Mouse (Mus musculus) kidney, embryonic 16.5 days (tissue): Measurements from ENCODE around the gene Hcrt. TPM values are rescaled to one million over a fixed set of nuclear protein-coding genes. Genes with fewer than 3 reads are reported as not detected.

Experiments used
- ATAC-seq: fragments of 200-750 bp; cut with Nextera tagmentation; 2 replicates; pipeline ENCODE4 v1.8.0; 2017; ENCODE audit warnings: moderate TSS enrichment; ENCODE audit not compliant: low FRiP score, low TSS enrichment
- H3K27ac ChIP-seq: fragments of 300-500 bp; sonication (generic); 2 replicates; pipeline ENCODE4 v1.5.1; 2014; ENCODE audit warnings: low read length
- H3K27me3 ChIP-seq: fragments of 300-500 bp; sonication (generic); 2 replicates; pipeline ENCODE4 v1.6.1; 2014; ENCODE audit warnings: low read length, control low read depth, mixed read lengths; ENCODE audit not compliant: insufficient read depth
- H3K36me3 ChIP-seq: fragments of 300-500 bp; sonication (generic); 2 replicates; pipeline ENCODE4 v1.6.1; 2014; ENCODE audit warnings: low read length, control low read depth, mixed read lengths; ENCODE audit not compliant: insufficient read depth
- H3K4me1 ChIP-seq: fragments of 300-500 bp; sonication (generic); 2 replicates; pipeline ENCODE4 v1.6.1; 2014; ENCODE audit warnings: low read length, control low read depth, mixed read lengths; ENCODE audit not compliant: insufficient read depth
- H3K4me2 ChIP-seq: fragments of 300-500 bp; sonication (generic); replicated peaks from 2 replicates; pipeline ENCODE4 v1.6.1; 2014; ENCODE audit warnings: low read depth, low read length
- H3K4me3 ChIP-seq: fragments of 300-500 bp; sonication (generic); 2 replicates; pipeline ENCODE4 v1.5.1; 2014; ENCODE audit warnings: mild to moderate bottlenecking, low read length
- H3K9ac ChIP-seq: fragments of 300-500 bp; sonication (generic); replicated peaks from 2 replicates; pipeline ENCODE4 v1.6.1; 2014; ENCODE audit warnings: low read length
- H3K9me3 ChIP-seq: fragments of 300-500 bp; sonication (generic); 2 replicates; pipeline ENCODE4 v1.6.1; 2016; ENCODE audit warnings: low read length, control low read depth
- WGBS: fragments of 180-500 bp; shearing (Covaris S2); extraction: QIAGEN DNeasy Blood & Tissue Kit; methylation state at CpG from one replicate; pipeline ENCODE4 v1.1.7; 2014; 5-methylcytosine and 5-hydroxymethylcytosine counted together
- polyA plus RNA-seq: library from polyadenylated mRNA; unstranded; fragments of >200 nt; fragmentation: Nextera tagmentation; extraction: Ambion mirVana; gene quantifications from 2 replicates; pipeline ENCODE4 v1.2.1, GENCODE M21; 2015

Gene Hcrt
- polyA plus RNA-seq, 1 experiment from 2014 or later, result not detected

GRCm38 (mm10) chr11:100774261-100774660, 11.5 kb upstream of the Hcrt start:
- Histone ChIP-seq H3K4me2 (no peak overlapping the region), H3K9me3 (no peaks in the 10 kb centered on the region), H3K36me3 (no peaks in the 10 kb centered on the region), H3K9ac (no peak overlapping the region), H3K4me1 (peaks cover 5% of the 10 kb centered on the region), H3K4me3 (no peak overlapping the region), H3K27ac (no peak overlapping the region), H3K27me3 (no peaks in the 10 kb centered on the region)
- 87% methylated on average over 4 of the region's 4 CpGs for WGBS
- no peak for ATAC-seq

- Histone ChIP-seq H3K4me1 (peaks cover 5% of the 10 kb centered on the region), H3K27me3 (no peaks in the 10 kb centered on the region), H3K4me2 (peak within 1 kb of the TSS; percentile 57), H3K4me3 (peak within 1 kb of the TSS; percentile 64), H3K36me3 (no peaks in the 10 kb centered on the region), H3K9me3 (no peaks in the 10 kb centered on the region), H3K9ac (peak within 1 kb of the TSS; percentile 74), H3K27ac (no peak within 1 kb of the TSS)
- WGBS, result 18% methylated on average over 17 of the region's 17 CpGs
- peak; percentile 60; the same call in 1 of the 2 replicates for ATAC-seq
Measured at GRCm38 (mm10) chr11:100770646-100771408, 8.1 kb upstream of the Hcrt start, which contains the start of gene Ghdc. Gene Ghdc (minus strand): TSS chr11:100770957.

GRCm38 (mm10) chr11:100769980-100770379, 7.2 kb upstream of the Hcrt start:
- Histone ChIP-seq H3K9me3 (no peaks in the 10 kb centered on the region), H3K9ac (peak overlapping the region; percentile 74), H3K27me3 (no peaks in the 10 kb centered on the region), H3K4me2 (peak overlapping the region; percentile 57), H3K27ac (no peak overlapping the region), H3K36me3 (no peaks in the 10 kb centered on the region), H3K4me3 (peak overlapping the region; percentile 64), H3K4me1 (peaks cover 5% of the 10 kb centered on the region)
- 67% methylated on average over 6 of the region's 6 CpGs for WGBS
- no peak for ATAC-seq

- no peak overlapping the region for H3K27ac ChIP-seq
- H3K4me3 ChIP-seq, result no peak overlapping the region
- no peaks in the 10 kb centered on the region for H3K9me3 ChIP-seq
- no peaks in the 10 kb centered on the region for H3K36me3 ChIP-seq
- H3K4me2 ChIP-seq, result no peak overlapping the region
- H3K9ac ChIP-seq, result no peak overlapping the region
- no peak for ATAC-seq
- 0 out of 2 replicates have a peak, but pooled peaks cover under 1% of the 10 kb centered on the region for H3K27me3 ChIP-seq
- peaks cover 5% of the 10 kb centered on the region for H3K4me1 ChIP-seq
- WGBS, result 82% methylated on average over 5 of the region's 5 CpGs
Measured at GRCm38 (mm10) chr11:100767871-100768270, 5.1 kb upstream of the Hcrt start.

GRCm38 (mm10) chr11:100766726-100767125, 4.0 kb upstream of the Hcrt start:
- Histone ChIP-seq H3K27me3 (peaks cover 8% of the 10 kb centered on the region), H3K4me1 (peaks cover 7% of the 10 kb centered on the region), H3K27ac (no peak overlapping the region), H3K4me3 (no peak overlapping the region), H3K9me3 (no peaks in the 10 kb centered on the region), H3K36me3 (no peaks in the 10 kb centered on the region), H3K4me2 (no peak overlapping the region), H3K9ac (no peak overlapping the region)
- ATAC-seq, result no peak
- WGBS, result 78% methylated on average over 9 of the region's 9 CpGs

- under 1% methylated on average over 27 of the region's 27 CpGs for WGBS
- Histone ChIP-seq H3K4me2 (peak overlapping the region; percentile 83), H3K36me3 (no peaks in the 10 kb centered on the region), H3K4me3 (peak overlapping the region; percentile 53), H3K9ac (peak overlapping the region; percentile 59), H3K27me3 (peaks cover 30% of the 10 kb centered on the region), H3K9me3 (no peaks in the 10 kb centered on the region), H3K27ac (no peak overlapping the region), H3K4me1 (peaks cover 12% of the 10 kb centered on the region)
- peak; percentile 66 for ATAC-seq
Measured at GRCm38 (mm10) chr11:100761547-100762045, 1.1 kb downstream of the Hcrt start.

GRCm38 (mm10) chr11:100759611-100760233, 3.0 kb downstream of the Hcrt start, which contains the start of gene Kcnh4:
Gene Kcnh4 (minus strand): TSS chr11:100759942.
- Histone ChIP-seq H3K27me3 (peaks cover 30% of the 10 kb centered on the region), H3K9ac (no peak within 1 kb of the TSS)

GRCm38 (mm10) chr11:100758707-100759610, 3.8 kb downstream of the Hcrt start:
- H3K36me3 ChIP-seq, result no peaks in the 10 kb centered on the region
- 0 out of 2 replicates have a peak, but pooled peaks have one; percentile 11 for ATAC-seq
- 2% methylated on average over 34 of the region's 35 CpGs for WGBS

More at GRCm38 (mm10) chr11:100759611-100760233, 3.0 kb downstream of the Hcrt start, which contains the start of gene Kcnh4:
- Histone ChIP-seq H3K27ac (no peak within 1 kb of the TSS), H3K4me3 (peak within 1 kb of the TSS; percentile 32), H3K4me2 (peak within 1 kb of the TSS; percentile 59), H3K9me3 (no peaks in the 10 kb centered on the region), H3K4me1 (peaks cover 12% of the 10 kb centered on the region), H3K36me3 (no peaks in the 10 kb centered on the region)
- 2% methylated on average over 46 of the region's 51 CpGs for WGBS
- ATAC-seq, result no peak

GRCm38 (mm10) chr11:100757566-100757965, 5.2 kb downstream of the Hcrt start:
- Histone ChIP-seq H3K4me3 (no peak overlapping the region), H3K27me3 (peaks cover 27% of the 10 kb centered on the region), H3K36me3 (no peaks in the 10 kb centered on the region), H3K4me1 (peaks cover 12% of the 10 kb centered on the region), H3K27ac (no peak overlapping the region), H3K9ac (no peak overlapping the region), H3K9me3 (no peaks in the 10 kb centered on the region), H3K4me2 (no peak overlapping the region)
- ATAC-seq, result no peak
- 83% methylated on average over 12 of the region's 12 CpGs for WGBS

More at GRCm38 (mm10) chr11:100758707-100759610, 3.8 kb downstream of the Hcrt start:
- peaks cover 12% of the 10 kb centered on the region for H3K4me1 ChIP-seq
- no peak overlapping the region for H3K9ac ChIP-seq
- H3K27me3 ChIP-seq, result peaks cover 30% of the 10 kb centered on the region
- H3K4me3 ChIP-seq, result peak overlapping the region; percentile 32; the same call in 1 of the 2 replicates
- no peak overlapping the region for H3K27ac ChIP-seq
- no peaks in the 10 kb centered on the region for H3K9me3 ChIP-seq
- peak overlapping the region; percentile 59 for H3K4me2 ChIP-seq
